Comparison of ENCODE assay signal across 8 mouse cellular contexts in genomic region chr6:134036951-134037431, GRCm38 (mm10). TPM values are rescaled to one million over a fixed set of nuclear protein-coding genes. Genes with fewer than 3 reads are reported as not detected.
A peak's percentile ranks its signal among the peaks of the same experiment; 100 is the strongest.
DNase-seq lines count a peak whose midpoint lies in the region; ATAC-seq and TF ChIP-seq lines count a peak whose summit lies in the region.

No protein-coding gene starts in this region.

- H3K4me2 ChIP-seq in kidney, postnatal 0 days (ENCODE audit: low read length) = peak overlapping the region; percentile 79
- peak overlapping the region; percentile 76 for H3K4me2 ChIP-seq in hindbrain, postnatal 0 days (ENCODE audit: low read depth, low read length)

- ATAC-seq in kidney, postnatal 0 days (replicated peaks; ENCODE audit: low FRiP score, low read depth) = no peak
- ATAC-seq in hindbrain, postnatal 0 days = no peak
- ATAC-seq in activated CD4-positive, CD25-positive, alpha-beta regulatory T cell, adult 4 months = no peak

- peak overlapping the region; percentile 79 for H3K4me3 ChIP-seq in kidney, postnatal 0 days (replicated peaks; ENCODE audit: low read depth, low read length)
- peak overlapping the region; percentile 73 for H3K4me3 ChIP-seq in cortical plate, adult 2 months (ENCODE audit: insufficient read depth, low read length)
- H3K4me3 ChIP-seq in hindbrain, postnatal 0 days (ENCODE audit: low read length) = peak overlapping the region; percentile 84

- no peak overlapping the region for H3K9ac ChIP-seq in kidney, postnatal 0 days (ENCODE audit: low read depth, low read length)
- H3K9ac ChIP-seq in hindbrain, postnatal 0 days (replicated peaks; ENCODE audit: low read length) = 0 out of 2 replicates have a peak overlapping the region, but pooled peaks have one; percentile 92

- no peak for TF ChIP-seq POLR2A in cortical plate, adult 2 months (IDR thresholded peaks at IDR 0.05; ENCODE audit: extremely low read depth, insufficient read depth, low read length)

- TF ChIP-seq CTCF in kidney, postnatal 0 days (IDR thresholded peaks at IDR 0.05; ENCODE audit: low read depth) = no peak
- TF ChIP-seq CTCF in cortical plate, adult 2 months (IDR thresholded peaks at IDR 0.05; ENCODE audit: extremely low read depth, insufficient read depth, low read length) = no peak
- peak; percentile 29; the same call in 1 of the 2 replicates for TF ChIP-seq CTCF in hindbrain, postnatal 0 days (IDR thresholded peaks at IDR 0.05; ENCODE audit: low read depth)

- no peaks in the 10 kb centered on the region for H3K9me3 ChIP-seq in kidney, postnatal 0 days (replicated peaks; ENCODE audit: low read length)
- no peaks in the 10 kb centered on the region for H3K9me3 ChIP-seq in hindbrain, postnatal 0 days (ENCODE audit: low read length)

- H3K36me3 ChIP-seq in kidney, postnatal 0 days (ENCODE audit: insufficient read depth, low read length) = no peaks in the 10 kb centered on the region
- no peaks in the 10 kb centered on the region for H3K36me3 ChIP-seq in hindbrain, postnatal 0 days (ENCODE audit: insufficient read depth, low read length)

- 14% methylated on average over 3 of the region's 3 CpGs for WGBS in kidney, postnatal 0 days
- 9% methylated on average over 3 of the region's 3 CpGs for WGBS in hindbrain, postnatal 0 days

- H3K27ac ChIP-seq in kidney, postnatal 0 days = no peak overlapping the region
- no peak overlapping the region for H3K27ac ChIP-seq in cortical plate, adult 2 months (ENCODE audit: insufficient read depth, low read length)
- no peak overlapping the region for H3K27ac ChIP-seq in hindbrain, postnatal 0 days

- no peaks in the 10 kb centered on the region for H3K27me3 ChIP-seq in kidney, postnatal 0 days (ENCODE audit: insufficient read depth, low read length)
- no peaks in the 10 kb centered on the region for H3K27me3 ChIP-seq in hindbrain, postnatal 0 days (ENCODE audit: insufficient read depth, low read length)

- peaks cover 15% of the 10 kb centered on the region; the same call in 1 of the 2 replicates for H3K4me1 ChIP-seq in kidney, postnatal 0 days (replicated peaks; ENCODE audit: insufficient read depth, low read length)
- peaks cover 5% of the 10 kb centered on the region; the same call in 1 of the 2 replicates for H3K4me1 ChIP-seq in cortical plate, adult 2 months (ENCODE audit: control insufficient read depth, insufficient read depth, low read length)
- 0 out of 2 replicates have a peak, but pooled peaks cover 4% of the 10 kb centered on the region for H3K4me1 ChIP-seq in hindbrain, postnatal 0 days (ENCODE audit: insufficient read depth, low read length)

- no peak for DNase-seq in kidney, postnatal 0 days (ENCODE audit: low spot score)
- no peak for DNase-seq in kidney, postnatal 14 days
- DNase-seq in hindbrain, postnatal 0 days (ENCODE audit: low spot score) = no peak
- DNase-seq in neural tube, embryonic 10.5 days (ENCODE audit: extremely low spot score, low spot score) = peak; percentile 27
- DNase-seq in adrenal gland, postnatal 4 days (ENCODE audit: low spot score in 2 of 2) = no peak
- DNase-seq in right cerebral cortex, postnatal 36 days (ENCODE audit: low spot score in 2 of 2) = no peak

RNA-seq across cellular contexts. Expression of gene Etv6, which starts 1.5 kb away (rescaled TPM):
- 8.9 and 9.2 TPM in 2 replicates for polyA plus RNA-seq in kidney, postnatal 0 days (2015; fragmentation: Nextera tagmentation; extraction: Ambion mirVana)
- polyA plus RNA-seq in cortical plate, adult 2 months (2012; rRNA removed) = 13.0 and 13.6 TPM in 2 replicates
- total RNA-seq in hindbrain, postnatal 0 days (2014; rRNA removed) = 7.5 and 9.1 TPM in 2 replicates
- polyA plus RNA-seq in hindbrain, postnatal 0 days (2015; fragmentation: Nextera tagmentation; extraction: Ambion mirVana) = 3.6 and 4.0 TPM in 2 replicates
- total RNA-seq in adrenal gland, postnatal 4 days (2021) = 10 to 100 TPM; 47.8 TPM
- 1 to 10 TPM; 9.0 to 10.0 TPM for polyA plus RNA-seq in activated CD4-positive, CD25-positive, alpha-beta regulatory T cell, adult 4 months (2017; shearing (Covaris generic))
